Mouse (Mus musculus): ENCODE results near the gene Cd68. TPM values are rescaled to one million over a fixed set of nuclear protein-coding genes. Genes with fewer than 3 reads are reported as not detected.

Gene Cd68
- polyA plus RNA-seq, 1 experiment from 2014 or later, result 14.0 TPM

GRCm38 (mm10) chr11:69685526-69686148 is 19.7 kb upstream of the Cd68 start, which contains the start of gene Tnfsf13:
Gene Tnfsf13 (minus strand): TSS chr11:69685784.
- 62% methylated on average over 10 of the region's 10 CpGs for WGBS
- no peaks in the 10 kb centered on the region for H3K27me3 ChIP-seq (replicated peaks; ENCODE audit: control insufficient read depth, insufficient read depth, low read length)
- 0 out of 2 replicates have a peak within 1 kb of the TSS, but pooled peaks have one; percentile 10 for H3K4me2 ChIP-seq (ENCODE audit: low read depth, low read length)
- H3K4me1 ChIP-seq (ENCODE audit: control insufficient read depth, insufficient read depth, low read length), result peaks cover 36% of the 10 kb centered on the region
- peak within 1 kb of the TSS; percentile 55 for H3K9ac ChIP-seq (ENCODE audit: low read depth, low read length)
- ATAC-seq, result no peak
- H3K36me3 ChIP-seq (ENCODE audit: control insufficient read depth, insufficient read depth, low read length), result no peaks in the 10 kb centered on the region
- peak within 1 kb of the TSS; percentile 43 for H3K27ac ChIP-seq (ENCODE audit: low read length)
- H3K4me3 ChIP-seq (ENCODE audit: low read length), result no peak within 1 kb of the TSS
- H3K9me3 ChIP-seq (ENCODE audit: control insufficient read depth, low read length), result no peaks in the 10 kb centered on the region

- WGBS, result 89% methylated on average over 6 of the region's 6 CpGs
- H3K4me1 ChIP-seq (ENCODE audit: control insufficient read depth, insufficient read depth, low read length), result peaks cover 41% of the 10 kb centered on the region
- H3K4me2 ChIP-seq (ENCODE audit: low read depth, low read length), result no peak overlapping the region
- no peaks in the 10 kb centered on the region for H3K27me3 ChIP-seq (replicated peaks; ENCODE audit: control insufficient read depth, insufficient read depth, low read length)
- ATAC-seq, result no peak
- H3K4me3 ChIP-seq (ENCODE audit: low read length), result no peak overlapping the region
- H3K36me3 ChIP-seq (ENCODE audit: control insufficient read depth, insufficient read depth, low read length), result no peaks in the 10 kb centered on the region
- peak overlapping the region; percentile 48 for H3K9ac ChIP-seq (ENCODE audit: low read depth, low read length)
- no peaks in the 10 kb centered on the region for H3K9me3 ChIP-seq (ENCODE audit: control insufficient read depth, low read length)
- H3K27ac ChIP-seq (ENCODE audit: low read length), result no peak overlapping the region
Measured at GRCm38 (mm10) chr11:69684936-69685335, 19.0 kb upstream of the Cd68 start.

- 79% methylated on average over 12 of the region's 12 CpGs for WGBS
- no peak overlapping the region for H3K4me3 ChIP-seq (ENCODE audit: low read length)
- H3K4me1 ChIP-seq (ENCODE audit: control insufficient read depth, insufficient read depth, low read length), result peaks cover 41% of the 10 kb centered on the region
Measured at GRCm38 (mm10) chr11:69684128-69684745, 18.3 kb upstream of the Cd68 start.

GRCm38 (mm10) chr11:69683576-69683975 is 17.6 kb upstream of the Cd68 start:
- Histone ChIP-seq H3K4me1 (ENCODE audit: control insufficient read depth, insufficient read depth, low read length) (peaks cover 41% of the 10 kb centered on the region), H3K9ac (ENCODE audit: low read depth, low read length) (peak overlapping the region; percentile 41; the same call in 1 of the 2 replicates), H3K4me3 (ENCODE audit: low read length) (no peak overlapping the region), H3K27me3 (replicated peaks; ENCODE audit: control insufficient read depth, insufficient read depth, low read length) (no peaks in the 10 kb centered on the region), H3K4me2 (ENCODE audit: low read depth, low read length) (no peak overlapping the region), H3K9me3 (ENCODE audit: control insufficient read depth, low read length) (no peaks in the 10 kb centered on the region), H3K27ac (ENCODE audit: low read length) (peak overlapping the region; percentile 70), H3K36me3 (ENCODE audit: control insufficient read depth, insufficient read depth, low read length) (no peaks in the 10 kb centered on the region)
- ATAC-seq, result no peak
- WGBS, result 75% methylated on average over 7 of the region's 7 CpGs

More at GRCm38 (mm10) chr11:69684128-69684745, 18.3 kb upstream of the Cd68 start:
- Histone ChIP-seq H3K27ac (ENCODE audit: low read length) (peak overlapping the region; percentile 70), H3K27me3 (replicated peaks; ENCODE audit: control insufficient read depth, insufficient read depth, low read length) (no peaks in the 10 kb centered on the region), H3K36me3 (ENCODE audit: control insufficient read depth, insufficient read depth, low read length) (no peaks in the 10 kb centered on the region), H3K9me3 (ENCODE audit: control insufficient read depth, low read length) (no peaks in the 10 kb centered on the region), H3K9ac (ENCODE audit: low read depth, low read length) (peak overlapping the region; percentile 41; the same call in 1 of the 2 replicates), H3K4me2 (ENCODE audit: low read depth, low read length) (no peak overlapping the region)
- peak; percentile 37 for ATAC-seq

DNA sequence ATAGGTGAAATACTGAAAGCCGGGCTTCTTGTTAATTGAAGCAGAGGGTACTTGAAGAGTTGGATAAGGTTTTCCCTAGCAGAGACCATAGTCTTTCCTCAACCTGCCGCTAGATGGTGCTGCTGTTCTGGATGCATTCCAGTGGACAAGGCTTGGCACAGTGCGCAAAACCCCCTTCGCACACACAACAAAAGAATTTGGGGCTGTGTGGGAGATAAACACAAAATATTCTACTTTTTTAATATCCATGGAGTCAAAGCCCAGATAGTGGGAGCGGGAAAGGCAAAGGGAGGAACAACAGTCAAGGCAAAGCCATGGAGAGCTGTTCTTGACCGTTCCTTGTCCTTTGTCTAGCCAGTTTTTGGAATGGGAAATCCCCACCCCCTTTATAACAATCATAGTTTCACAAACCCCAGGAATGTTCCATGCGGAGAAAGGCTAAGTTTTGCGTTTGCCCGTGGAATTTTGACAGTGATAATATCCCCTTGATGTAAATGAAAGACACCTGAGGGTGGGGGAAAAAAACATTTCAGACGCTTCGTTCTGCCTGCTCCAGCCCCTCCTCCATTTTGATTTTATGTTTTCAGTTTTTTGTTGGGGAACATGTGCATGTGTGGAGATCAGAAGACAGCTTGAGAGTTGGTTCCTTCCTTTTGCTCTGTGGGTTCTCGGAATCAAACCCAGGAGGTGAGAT is 17.0 kb upstream of the Cd68 start:
- Histone ChIP-seq H3K4me3 (ENCODE audit: low read length) (no peak overlapping the region), H3K9ac (ENCODE audit: low read depth, low read length) (peak overlapping the region; percentile 4; the same call in 1 of the 2 replicates), H3K36me3 (ENCODE audit: control insufficient read depth, insufficient read depth, low read length) (peaks cover 4% of the 10 kb centered on the region; the same call in 1 of the 2 replicates), H3K4me2 (ENCODE audit: low read depth, low read length) (peak overlapping the region; percentile 90), H3K27me3 (replicated peaks; ENCODE audit: control insufficient read depth, insufficient read depth, low read length) (no peaks in the 10 kb centered on the region), H3K4me1 (ENCODE audit: control insufficient read depth, insufficient read depth, low read length) (peaks cover 41% of the 10 kb centered on the region), H3K27ac (ENCODE audit: low read length) (peak overlapping the region; percentile 92; the same call in 1 of the 2 replicates), H3K9me3 (ENCODE audit: control insufficient read depth, low read length) (no peaks in the 10 kb centered on the region)
- peak; percentile 45; the same call in 1 of the 2 replicates for ATAC-seq
- WGBS, result 20% methylated on average over 12 of the region's 12 CpGs

GRCm38 (mm10) chr11:69682209-69682839 is 16.4 kb upstream of the Cd68 start:
- Histone ChIP-seq H3K27me3 (replicated peaks; ENCODE audit: control insufficient read depth, insufficient read depth, low read length) (no peaks in the 10 kb centered on the region), H3K4me1 (ENCODE audit: control insufficient read depth, insufficient read depth, low read length) (peaks cover 41% of the 10 kb centered on the region), H3K4me3 (ENCODE audit: low read length) (peak overlapping the region; percentile 84), H3K9me3 (ENCODE audit: control insufficient read depth, low read length) (no peaks in the 10 kb centered on the region), H3K4me2 (ENCODE audit: low read depth, low read length) (peak overlapping the region; percentile 90), H3K27ac (ENCODE audit: low read length) (peak overlapping the region; percentile 92), H3K9ac (ENCODE audit: low read depth, low read length) (peak overlapping the region; percentile 84), H3K36me3 (ENCODE audit: control insufficient read depth, insufficient read depth, low read length) (peaks cover 6% of the 10 kb centered on the region; the same call in 1 of the 2 replicates)
- peak; percentile 17 for ATAC-seq
- 20% methylated on average over 24 of the region's 24 CpGs for WGBS

GRCm38 (mm10) chr11:69681314-69682208 is 15.6 kb upstream of the Cd68 start, which contains the start of gene Senp3:
Gene Senp3 (minus strand): TSS chr11:69682084.
- Histone ChIP-seq H3K36me3 (ENCODE audit: control insufficient read depth, insufficient read depth, low read length) (peaks cover 8% of the 10 kb centered on the region; the same call in 1 of the 2 replicates), H3K27me3 (replicated peaks; ENCODE audit: control insufficient read depth, insufficient read depth, low read length) (no peaks in the 10 kb centered on the region), H3K4me1 (ENCODE audit: control insufficient read depth, insufficient read depth, low read length) (peaks cover 36% of the 10 kb centered on the region), H3K9me3 (ENCODE audit: control insufficient read depth, low read length) (no peaks in the 10 kb centered on the region), H3K4me2 (ENCODE audit: low read depth, low read length) (peak within 1 kb of the TSS; percentile 90), H3K4me3 (ENCODE audit: low read length) (peak within 1 kb of the TSS; percentile 84), H3K9ac (ENCODE audit: low read depth, low read length) (peak within 1 kb of the TSS; percentile 84), H3K27ac (ENCODE audit: low read length) (peak within 1 kb of the TSS; percentile 92)
- under 1% methylated on average over 73 of the region's 80 CpGs for WGBS
- ATAC-seq, result peak; percentile 93

DNA sequence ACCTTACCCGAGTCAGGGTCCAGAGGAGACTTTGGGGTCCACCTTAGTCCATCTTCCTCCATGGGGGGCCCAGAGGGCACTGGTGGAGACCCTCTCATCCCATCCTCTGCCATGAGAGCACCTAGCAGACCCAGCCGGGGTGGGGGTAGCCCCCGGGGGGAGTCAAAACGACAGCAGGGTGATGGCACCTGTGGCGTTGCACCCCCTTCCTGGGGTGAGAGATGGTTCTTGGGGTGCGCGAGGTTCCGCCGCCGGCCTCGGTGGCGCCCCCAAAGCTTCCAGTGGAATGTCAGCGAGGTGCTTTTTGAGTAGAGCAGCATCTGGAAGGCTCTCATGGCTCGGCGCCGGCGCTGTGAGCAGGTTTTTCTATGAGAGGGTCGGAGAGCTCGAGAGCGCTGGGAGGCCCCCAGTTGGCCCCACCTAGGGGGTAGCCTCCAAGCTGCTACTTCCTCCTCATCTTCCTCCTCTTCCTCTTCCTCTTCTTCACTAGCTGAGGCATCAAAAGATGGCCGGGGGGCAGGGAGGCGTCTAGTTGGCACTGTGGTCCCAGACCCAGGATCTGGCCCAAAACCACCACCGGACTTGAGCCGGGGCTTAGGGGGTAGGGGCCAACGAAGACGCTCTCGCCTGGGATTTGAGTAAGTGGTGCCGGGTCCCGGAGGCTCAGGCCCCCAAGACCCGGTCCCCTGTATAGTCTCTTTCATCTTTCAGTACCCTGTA is 14.3 kb upstream of the Cd68 start:
- Histone ChIP-seq H3K9me3 (ENCODE audit: control insufficient read depth, low read length) (no peaks in the 10 kb centered on the region), H3K27ac (ENCODE audit: low read length) (no peak overlapping the region), H3K4me3 (ENCODE audit: low read length) (peak overlapping the region; percentile 84; the same call in 1 of the 2 replicates), H3K36me3 (ENCODE audit: control insufficient read depth, insufficient read depth, low read length) (peaks cover 12% of the 10 kb centered on the region; the same call in 1 of the 2 replicates), H3K9ac (ENCODE audit: low read depth, low read length) (peak overlapping the region; percentile 84; the same call in 1 of the 2 replicates), H3K4me1 (ENCODE audit: control insufficient read depth, insufficient read depth, low read length) (peaks cover 24% of the 10 kb centered on the region), H3K4me2 (ENCODE audit: low read depth, low read length) (peak overlapping the region; percentile 90), H3K27me3 (replicated peaks; ENCODE audit: control insufficient read depth, insufficient read depth, low read length) (no peaks in the 10 kb centered on the region)
- 89% methylated on average over 30 of the region's 30 CpGs for WGBS
- ATAC-seq, result no peak

Data from intestine, embryonic 16.5 days (tissue).